ENCODE assay signal across 9 mouse cellular contexts in genomic region chr4:151975441-151975840, GRCm38 (mm10). TPM values are rescaled to one million over a fixed set of nuclear protein-coding genes. Genes with fewer than 3 reads are reported as not detected.
A peak's percentile ranks its signal among the peaks of the same experiment; 100 is the strongest.
DNase-seq lines count a peak whose midpoint lies in the region; ATAC-seq lines count a peak whose summit lies in the region.
"Had no signal": no experiment of that assay in that cellular context is flagged by ENCODE, and none has a peak within 500 bp of the region (broad histone marks: within the 10 kb centered on the region; RNA-seq: fewer than 3 reads in every experiment).

No protein-coding gene starts in this region.

- H3K9ac ChIP-seq in hindbrain, embryonic 11.5 days (ENCODE audit: low read depth, low read length): no peak overlapping the region
- no peak overlapping the region for H3K9ac ChIP-seq in hindbrain, embryonic 16.5 days (ENCODE audit: low read depth, low read length)

- 93% methylated on average over 3 of the region's 3 CpGs for WGBS in hindbrain, embryonic 11.5 days
- 91% methylated on average over 3 of the region's 3 CpGs for WGBS in hindbrain, embryonic 16.5 days

- peak; percentile 53 for DNase-seq in hindbrain, embryonic 11.5 days (ENCODE audit: low spot score)
- DNase-seq in testis, postnatal 10 days (ENCODE audit: low spot score): peak; percentile 79
- no peak for DNase-seq in testis, postnatal 14 days (ENCODE audit: low spot score)
- DNase-seq in forelimb bud, embryonic 11.5 days (ENCODE audit: low read depth, low spot score): peak; percentile 52
- peak; percentile 42 for DNase-seq in thymus, postnatal 25 days
- DNase-seq in right cerebral cortex, postnatal 10 days (ENCODE audit: low spot score in 2 of 2): no peak
- no peak for DNase-seq in urinary bladder, postnatal 10 days (ENCODE audit: low spot score)

- no peaks in the 10 kb centered on the region for H3K27me3 ChIP-seq in hindbrain, embryonic 11.5 days (ENCODE audit: control insufficient read depth, insufficient read depth, low read length)
- no peaks in the 10 kb centered on the region for H3K27me3 ChIP-seq in hindbrain, embryonic 16.5 days (replicated peaks; ENCODE audit: control insufficient read depth, insufficient read depth, low read length)
- H3K27me3 ChIP-seq: megakaryocyte, embryonic 14.5 days had no signal

- no peaks in the 10 kb centered on the region for H3K9me3 ChIP-seq in hindbrain, embryonic 11.5 days (ENCODE audit: control insufficient read depth, low read length)
- H3K9me3 ChIP-seq in hindbrain, embryonic 16.5 days (ENCODE audit: control insufficient read depth, low read length): no peaks in the 10 kb centered on the region
- H3K9me3 ChIP-seq: megakaryocyte, embryonic 14.5 days had no signal

- ATAC-seq in hindbrain, embryonic 11.5 days (ENCODE audit: low FRiP score): no peak
- ATAC-seq in hindbrain, embryonic 16.5 days: no peak

- peaks cover 14% of the 10 kb centered on the region for H3K36me3 ChIP-seq in hindbrain, embryonic 11.5 days (ENCODE audit: control insufficient read depth, insufficient read depth, low read length)
- peaks cover 16% of the 10 kb centered on the region for H3K36me3 ChIP-seq in hindbrain, embryonic 16.5 days (ENCODE audit: control insufficient read depth, insufficient read depth, low read length)

- no peak overlapping the region for H3K4me2 ChIP-seq in hindbrain, embryonic 11.5 days (replicated peaks; ENCODE audit: low read depth, low read length)
- H3K4me2 ChIP-seq in hindbrain, embryonic 16.5 days (ENCODE audit: low read length): no peak overlapping the region

- no peak overlapping the region for H3K4me3 ChIP-seq in hindbrain, embryonic 11.5 days (ENCODE audit: low read depth, low read length)
- no peak overlapping the region for H3K4me3 ChIP-seq in hindbrain, embryonic 16.5 days (ENCODE audit: low read length)
- H3K4me3 ChIP-seq: megakaryocyte, embryonic 14.5 days had no signal

- H3K27ac ChIP-seq in hindbrain, embryonic 11.5 days (ENCODE audit: low read depth, low read length): no peak overlapping the region
- no peak overlapping the region for H3K27ac ChIP-seq in hindbrain, embryonic 16.5 days (ENCODE audit: low read depth, low read length)

- H3K4me1 ChIP-seq in hindbrain, embryonic 11.5 days (replicated peaks; ENCODE audit: control insufficient read depth, insufficient read depth, low read length): no peaks in the 10 kb centered on the region
- peaks cover 2% of the 10 kb centered on the region; the same call in 1 of the 2 replicates for H3K4me1 ChIP-seq in hindbrain, embryonic 16.5 days (ENCODE audit: control insufficient read depth, insufficient read depth, low read depth, low read length)

RNA-seq across cellular contexts. Expression of gene Thap3, which starts 13.4 kb away (rescaled TPM):
- polyA plus RNA-seq in hindbrain, embryonic 11.5 days (2014; fragmentation: Nextera tagmentation; extraction: Ambion mirVana): 20.0 and 20.4 TPM in 2 replicates
- 35.4 and 35.7 TPM in 2 replicates for polyA plus RNA-seq in hindbrain, embryonic 16.5 days (2015; fragmentation: Nextera tagmentation; extraction: Ambion mirVana)

RNA-seq across cellular contexts. Expression of gene Phf13, which starts 20.6 kb away (rescaled TPM):
- 15.2 and 19.4 TPM in 2 replicates for polyA plus RNA-seq in hindbrain, embryonic 11.5 days (2014; fragmentation: Nextera tagmentation; extraction: Ambion mirVana)
- 21.3 and 24.8 TPM in 2 replicates for polyA plus RNA-seq in hindbrain, embryonic 16.5 days (2015; fragmentation: Nextera tagmentation; extraction: Ambion mirVana)

RNA-seq across cellular contexts. Expression of gene Klhl21, which starts 33.2 kb away (rescaled TPM):
- 2.7 and 3.0 TPM in 2 replicates for polyA plus RNA-seq in hindbrain, embryonic 11.5 days (2014; fragmentation: Nextera tagmentation; extraction: Ambion mirVana)
- 4.7 and 5.0 TPM in 2 replicates for polyA plus RNA-seq in hindbrain, embryonic 16.5 days (2015; fragmentation: Nextera tagmentation; extraction: Ambion mirVana)

RNA-seq across cellular contexts. Expression of gene Dnajc11, which starts 42.0 kb away (rescaled TPM):
- polyA plus RNA-seq in hindbrain, embryonic 11.5 days (2014; fragmentation: Nextera tagmentation; extraction: Ambion mirVana): 73.8 and 80.1 TPM in 2 replicates
- 78.4 and 86.9 TPM in 2 replicates for polyA plus RNA-seq in hindbrain, embryonic 16.5 days (2015; fragmentation: Nextera tagmentation; extraction: Ambion mirVana)

RNA-seq across cellular contexts. Expression of gene Zbtb48, which starts 52.0 kb away (rescaled TPM):
- polyA plus RNA-seq in hindbrain, embryonic 11.5 days (2014; fragmentation: Nextera tagmentation; extraction: Ambion mirVana): 18.0 and 19.6 TPM in 2 replicates
- 18.1 and 20.9 TPM in 2 replicates for polyA plus RNA-seq in hindbrain, embryonic 16.5 days (2015; fragmentation: Nextera tagmentation; extraction: Ambion mirVana)

Comparison
In these comparisons a context has a peak if more than half of its experiments do, and no peak if none do; other contexts are left out.
1. DNase-seq: peak in hindbrain, embryonic 11.5 days (single experiment), testis, postnatal 10 days (single experiment), forelimb bud, embryonic 11.5 days (single experiment) and thymus, postnatal 25 days (single experiment); none in testis, postnatal 14 days (single experiment), right cerebral cortex, postnatal 10 days (0 of 2) and urinary bladder, postnatal 10 days (single experiment).